Mouse (Mus musculus): ENCODE measurements around the gene Ninj2.

Ninj2 gene

DNA sequence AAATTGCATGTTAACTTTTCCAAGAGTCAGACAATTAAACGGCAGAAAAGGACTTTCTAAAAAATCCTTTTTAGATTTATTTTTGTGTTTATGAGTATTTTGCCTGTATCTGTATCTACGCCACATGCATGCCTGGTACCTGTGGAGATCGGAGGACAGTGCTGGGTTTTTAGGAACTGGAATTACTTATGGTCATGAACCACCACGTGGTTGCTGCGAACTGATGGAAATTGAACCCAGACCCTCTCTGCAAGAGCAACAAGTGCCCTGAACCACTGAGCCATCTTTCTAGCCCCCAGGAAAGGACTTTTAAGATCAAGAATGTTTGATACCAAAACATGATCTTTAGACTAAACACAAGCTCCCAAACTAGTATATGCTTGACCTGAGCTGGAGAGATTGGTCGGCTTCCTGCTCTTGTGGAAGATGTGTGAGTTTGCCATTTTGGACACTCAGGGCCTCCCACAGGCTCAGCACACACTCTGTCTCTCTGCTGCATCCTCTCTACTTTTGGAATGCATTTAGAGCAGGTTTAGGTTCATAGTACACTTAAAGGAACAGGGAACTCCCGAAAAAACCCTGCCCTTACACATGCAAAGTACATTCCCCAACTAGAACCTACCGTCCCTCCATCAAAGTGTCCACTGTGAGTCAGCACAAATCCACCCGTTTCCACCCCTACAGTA lies 1.1 kb downstream of the Ninj2 start:
- DNase-seq, result no peak

DNA sequence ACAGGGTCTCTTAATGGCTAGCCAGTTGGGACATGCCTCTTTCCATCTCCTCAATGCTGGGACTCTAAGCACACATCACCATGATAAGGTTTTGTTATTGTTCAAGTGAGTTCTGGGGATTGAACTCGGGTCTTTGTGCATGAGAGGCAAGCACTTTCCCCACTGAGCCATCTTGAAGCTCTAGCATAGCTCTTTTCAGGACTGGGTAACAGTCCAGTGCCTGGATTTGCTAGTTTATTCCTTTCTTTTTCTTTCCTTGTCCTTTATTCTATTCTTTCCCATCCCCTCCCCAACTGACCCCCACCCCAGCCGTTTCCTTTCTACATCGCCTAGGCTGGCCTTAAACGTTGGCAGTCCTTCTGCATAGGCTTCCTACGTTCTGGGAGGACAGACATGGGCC lies 1.9 kb downstream of the Ninj2 start:
- DNase-seq, result no peak

DNA sequence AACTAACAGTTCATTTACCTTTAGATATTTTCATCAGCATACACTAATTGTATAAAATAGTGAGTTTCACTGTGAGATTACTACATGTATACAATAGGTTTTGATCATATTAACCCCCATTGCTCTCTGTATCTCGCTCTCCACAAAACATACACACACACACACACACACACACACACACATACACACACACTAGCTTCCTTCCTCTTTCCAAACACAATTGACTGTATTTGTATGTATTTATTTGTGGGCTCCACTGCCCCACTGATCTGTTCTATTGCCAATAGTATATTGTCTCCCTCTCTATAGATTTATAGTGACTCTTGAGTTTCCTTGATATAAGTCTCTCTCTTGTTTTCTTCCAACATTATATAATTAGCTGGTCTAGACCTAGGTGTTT lies 2.4 kb downstream of the Ninj2 start:
- DNase-seq, result no peak

DNA sequence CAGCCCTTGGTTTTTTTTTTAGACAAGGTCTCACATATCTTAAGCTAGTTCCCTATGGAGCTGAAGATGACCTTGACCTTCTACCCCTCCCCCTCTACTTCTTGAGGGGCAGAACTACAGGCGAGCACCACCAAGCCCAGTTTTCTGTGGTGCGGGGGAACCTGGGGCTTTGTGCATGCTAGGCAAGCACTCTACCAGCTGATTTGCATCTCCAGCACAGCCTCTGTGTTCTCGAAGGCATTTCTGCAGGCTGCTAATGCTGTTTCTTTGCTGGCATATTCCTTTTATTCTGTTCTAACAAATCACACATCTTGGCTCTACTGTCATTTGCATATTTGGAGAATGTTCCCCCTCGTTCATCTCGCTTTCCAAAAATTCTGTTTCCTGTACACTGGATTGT lies 6.2 kb downstream of the Ninj2 start:
- DNase-seq, result peak in 1 of 2 experiments; percentile 47

DNA sequence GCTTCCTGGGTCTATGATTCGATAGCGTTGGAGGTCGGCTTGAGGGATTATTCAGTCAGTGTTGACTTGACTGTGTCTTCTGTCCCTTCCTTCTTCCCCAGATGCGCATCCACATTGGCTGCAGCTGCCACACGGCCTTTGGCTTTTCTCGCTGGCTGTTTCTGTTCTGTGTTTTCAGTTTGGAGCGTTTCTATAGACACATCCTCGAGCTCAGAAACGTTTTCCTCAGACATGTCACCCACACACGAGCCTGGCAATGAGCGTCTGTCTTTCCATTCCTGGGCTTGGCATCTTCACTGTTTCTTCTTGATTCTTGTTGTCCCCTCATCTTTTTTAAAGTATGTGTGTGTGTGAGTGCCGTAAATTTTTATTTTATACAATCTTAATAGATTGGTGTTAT lies 8.1 kb downstream of the Ninj2 start:
- DNase-seq, result no peak

DNA sequence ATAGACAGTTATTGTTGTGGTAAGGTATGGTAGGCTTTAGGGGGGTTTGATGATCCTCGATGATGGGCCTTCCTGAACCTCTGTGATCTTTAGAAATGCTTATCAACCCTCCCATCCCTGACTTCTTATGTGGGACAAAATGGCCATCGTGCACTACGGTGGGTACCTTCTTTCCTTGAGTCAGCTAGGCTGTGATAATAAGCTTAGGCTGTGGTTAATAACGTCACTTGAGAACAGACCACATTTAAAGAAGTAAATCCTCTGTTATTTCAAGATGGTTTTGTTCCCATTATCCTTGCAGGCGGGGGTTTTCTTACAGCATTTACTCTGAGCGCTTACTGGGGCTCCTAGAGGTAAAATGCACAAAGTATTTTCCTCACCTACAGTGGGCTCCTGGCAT lies 8.8 kb downstream of the Ninj2 start:
- DNase-seq, result no peak

DNA sequence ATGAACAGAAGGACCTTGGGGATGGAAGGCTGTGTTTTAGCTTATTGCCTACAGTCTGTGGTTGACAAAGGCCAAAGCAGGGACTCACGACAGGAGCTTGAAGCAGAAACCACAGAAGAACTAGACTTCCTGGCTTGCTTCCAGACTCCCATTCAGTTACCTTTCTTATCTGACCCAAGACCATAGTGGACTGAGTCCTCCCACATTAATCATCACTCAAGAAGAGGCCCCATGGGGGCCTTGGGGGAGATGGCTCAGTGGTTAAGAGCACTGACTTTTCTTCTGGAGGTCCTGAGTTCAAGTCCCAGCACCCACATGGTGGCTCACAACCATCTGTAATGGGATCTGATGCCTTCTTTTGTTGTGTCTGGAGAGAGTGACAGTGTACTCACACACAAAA lies 10.0 kb downstream of the Ninj2 start:
- no peak for DNase-seq

DNA sequence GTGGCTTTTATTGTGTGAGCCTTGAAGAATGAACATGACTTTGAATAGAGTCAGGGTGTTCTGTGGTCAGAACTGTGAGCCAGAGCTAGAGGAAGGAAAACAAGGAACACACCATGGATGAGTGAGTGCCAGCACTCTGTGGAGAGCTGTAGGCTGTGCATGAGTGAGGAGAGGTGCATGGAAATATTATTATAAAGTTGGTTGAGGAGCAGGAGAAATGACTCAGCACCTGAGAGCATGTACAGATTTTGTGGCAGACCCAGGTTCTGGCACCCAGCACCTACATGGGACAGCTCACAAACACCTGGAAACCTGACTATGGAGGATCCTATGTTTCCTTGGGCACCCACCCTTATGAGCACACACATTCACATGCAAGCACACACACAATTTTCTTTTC lies 11.9 kb downstream of the Ninj2 start:
- DNase-seq, result no peak

DNA sequence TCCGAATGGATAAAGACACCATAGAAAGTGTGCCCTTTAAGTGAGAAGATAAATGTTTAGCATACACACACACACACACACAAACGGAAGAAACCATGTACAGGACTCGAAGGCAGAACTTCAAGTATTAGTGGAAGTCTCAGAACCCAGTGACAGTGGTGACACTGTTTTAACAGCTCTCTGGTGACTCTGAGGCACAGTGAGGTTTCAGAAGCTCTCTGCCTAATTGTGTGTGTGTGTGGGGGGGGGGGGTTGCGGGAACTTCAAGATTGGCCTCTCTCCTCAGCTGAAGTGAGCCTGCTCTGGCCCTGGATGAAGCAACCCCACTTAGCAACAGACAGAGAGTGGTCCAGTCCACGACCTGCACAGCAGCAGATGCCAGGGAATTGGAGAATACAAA lies 14.4 kb downstream of the Ninj2 start:
- no peak for DNase-seq

DNA sequence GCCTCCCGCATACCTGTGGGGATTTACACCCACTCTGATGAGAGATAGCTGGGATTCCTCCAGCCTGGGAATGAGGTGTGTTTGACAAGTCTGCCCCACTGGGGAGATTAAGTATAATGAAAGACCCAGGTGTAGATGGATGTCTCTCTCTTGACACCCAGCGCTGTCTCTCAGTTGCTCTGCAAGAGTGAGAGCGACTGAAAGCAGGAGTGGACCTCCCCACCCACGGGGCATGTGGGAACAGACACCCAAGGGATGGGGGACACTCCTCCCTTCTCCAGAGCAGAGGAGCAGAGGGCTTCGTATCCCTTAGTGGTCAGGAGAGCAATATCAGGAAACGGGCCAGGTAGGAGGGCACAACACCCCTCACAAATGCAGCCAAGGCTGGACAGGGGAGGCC lies 14.9 kb downstream of the Ninj2 start:
- DNase-seq, result no peak

DNA sequence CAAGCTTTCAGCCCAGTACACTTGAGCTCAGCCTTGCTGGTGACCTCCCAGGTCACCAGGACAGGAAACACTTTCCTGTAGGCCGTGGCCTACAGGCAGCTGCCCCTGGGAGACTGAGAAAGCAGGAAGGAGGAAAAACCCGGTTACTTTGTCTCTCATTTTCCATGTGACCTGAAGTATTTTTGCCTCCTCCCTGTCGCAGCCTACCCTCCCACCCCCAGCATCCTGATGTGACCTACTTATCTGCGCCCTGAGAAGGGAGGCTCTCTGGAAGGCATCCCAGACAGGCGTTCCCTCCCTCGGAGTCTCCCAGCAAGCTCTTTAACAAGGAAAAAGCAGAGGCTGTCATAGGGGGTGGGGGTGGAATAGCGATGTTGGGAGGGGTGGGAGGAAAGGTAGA lies 16.0 kb downstream of the Ninj2 start:
- peak; percentile 62 to 77 for DNase-seq

DNA sequence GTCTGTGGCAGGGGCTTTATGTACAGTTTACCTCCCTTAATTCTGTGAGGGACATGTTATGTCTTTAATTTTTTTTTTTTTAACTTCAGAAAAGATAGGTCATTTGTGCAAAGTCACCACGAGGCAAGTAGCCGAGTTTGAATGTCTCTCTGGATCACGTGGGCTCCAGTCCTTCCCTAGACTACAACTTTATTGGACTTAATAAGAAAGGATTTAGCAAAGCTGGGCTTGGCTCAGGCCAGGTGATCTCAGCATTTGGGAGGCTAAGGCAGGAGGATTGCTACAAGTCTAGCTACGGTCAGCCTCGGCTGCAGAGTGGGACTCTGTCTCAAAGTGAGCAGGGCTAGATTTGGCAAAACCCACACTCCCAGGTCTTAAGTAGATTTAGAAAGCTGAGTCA lies 16.8 kb downstream of the Ninj2 start:
- DNase-seq, result no peak

DNA sequence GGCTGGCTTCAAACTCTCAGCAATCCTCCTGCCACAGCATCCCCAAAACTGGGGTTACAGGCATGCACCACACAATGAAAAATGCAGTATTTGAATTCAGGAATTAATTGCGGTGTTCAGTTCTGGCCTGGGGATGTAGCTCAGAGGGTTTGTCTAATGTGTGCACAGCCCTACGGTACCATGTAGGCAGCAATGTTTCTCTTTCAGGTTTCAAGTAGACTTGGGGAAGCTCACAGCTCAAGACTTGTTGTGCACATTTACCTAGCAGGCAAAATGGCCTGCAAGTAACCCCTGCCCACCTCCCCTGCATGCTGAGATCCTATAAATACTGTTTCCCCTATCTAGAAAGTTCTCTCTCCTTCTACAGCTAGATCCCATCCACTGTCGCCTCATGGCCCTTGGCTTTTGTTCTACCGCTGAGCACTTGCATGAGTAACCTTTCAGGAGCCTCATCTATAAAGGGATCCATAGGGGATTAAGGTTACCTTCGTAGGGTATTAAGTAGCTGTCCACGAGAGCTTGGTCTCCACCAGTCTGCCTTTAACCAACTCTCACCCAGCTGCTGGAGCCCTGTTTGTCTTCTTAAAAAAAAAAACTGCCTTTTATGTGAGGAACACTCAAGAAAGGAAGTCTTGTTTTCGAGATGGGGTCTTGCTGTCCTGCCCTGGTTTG lies 17.7 kb downstream of the Ninj2 start:
- DNase-seq, result no peak

DNA sequence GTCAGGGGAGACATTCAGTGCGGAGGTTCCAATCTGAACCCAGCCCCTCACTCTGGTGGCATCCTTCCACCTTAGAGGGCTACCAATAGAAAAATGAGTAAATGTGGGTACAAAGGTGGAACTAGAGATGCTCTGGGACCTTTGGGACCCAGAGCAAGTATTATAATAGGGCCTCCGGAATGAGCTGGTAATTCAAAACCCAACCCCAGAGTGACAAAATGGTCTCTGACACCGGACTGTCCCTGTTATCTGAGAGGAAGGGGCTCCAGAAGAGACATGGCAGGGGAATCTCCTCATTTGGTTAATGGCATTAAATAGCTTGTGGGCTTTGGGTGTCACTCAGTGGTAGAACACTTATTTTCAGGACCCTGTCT lies 18.2 kb downstream of the Ninj2 start:
- DNase-seq, result no peak

DNA sequence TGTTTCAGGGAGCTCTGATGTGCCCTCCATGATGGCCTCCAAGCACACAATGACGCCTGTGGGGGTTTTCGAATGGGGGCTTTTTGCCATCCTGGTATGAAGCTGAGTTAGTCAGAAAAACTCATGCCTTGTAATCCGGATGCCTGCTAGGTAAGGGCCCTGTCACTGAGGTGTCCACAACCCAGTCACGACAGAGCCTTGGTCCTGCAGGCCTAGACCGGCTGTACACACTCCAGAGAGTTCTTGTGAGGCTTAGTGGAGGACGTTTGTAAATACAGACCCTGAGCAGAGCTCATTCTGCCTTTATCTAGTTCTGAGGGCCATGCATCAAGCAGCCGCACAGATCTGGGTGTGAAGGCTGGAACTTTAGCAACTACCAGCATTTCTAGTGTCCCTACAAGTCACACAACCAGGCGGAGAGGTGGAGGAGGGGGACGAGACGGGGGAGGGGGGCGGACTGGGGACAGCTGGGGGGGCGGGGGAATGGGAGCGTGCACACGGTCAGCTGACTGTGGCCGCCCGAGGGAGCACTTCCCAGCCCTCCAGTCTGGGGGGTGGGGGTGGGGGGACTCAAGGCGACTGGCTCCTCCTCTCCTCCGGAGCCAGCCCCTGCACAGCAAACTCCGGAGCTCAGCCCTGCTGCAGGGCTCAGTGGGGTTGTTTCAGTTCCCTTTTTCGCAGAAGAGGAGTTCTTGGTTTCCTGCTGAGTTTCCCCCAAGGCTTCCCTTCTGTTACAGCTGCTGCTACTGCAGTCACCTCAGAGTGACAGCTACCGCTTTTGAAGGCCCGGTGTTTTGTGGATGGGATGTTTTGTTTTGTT lies 19.0 kb downstream of the Ninj2 start:
- DNase-seq, result peak; percentile 84 to 92

DNA sequence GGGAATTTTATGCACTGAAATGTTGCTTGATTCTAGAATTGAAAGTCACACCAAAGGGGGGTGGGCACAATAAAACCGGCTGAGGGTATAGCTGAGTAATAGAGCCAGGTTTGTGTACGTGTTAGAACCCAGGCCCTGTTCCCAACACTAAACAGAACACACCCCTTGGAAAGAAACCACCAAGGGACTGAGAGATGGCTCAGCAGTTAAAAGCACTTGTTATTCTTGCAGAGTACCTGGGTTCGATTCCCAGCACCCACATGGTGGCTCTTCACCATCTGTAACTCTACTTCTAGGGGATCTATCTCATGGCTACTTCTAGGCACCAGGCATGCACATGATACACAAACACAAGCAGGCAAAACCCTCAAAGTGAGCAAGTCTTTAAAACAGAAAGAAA lies 20.7 kb downstream of the Ninj2 start:
- no peak for DNase-seq

DNA sequence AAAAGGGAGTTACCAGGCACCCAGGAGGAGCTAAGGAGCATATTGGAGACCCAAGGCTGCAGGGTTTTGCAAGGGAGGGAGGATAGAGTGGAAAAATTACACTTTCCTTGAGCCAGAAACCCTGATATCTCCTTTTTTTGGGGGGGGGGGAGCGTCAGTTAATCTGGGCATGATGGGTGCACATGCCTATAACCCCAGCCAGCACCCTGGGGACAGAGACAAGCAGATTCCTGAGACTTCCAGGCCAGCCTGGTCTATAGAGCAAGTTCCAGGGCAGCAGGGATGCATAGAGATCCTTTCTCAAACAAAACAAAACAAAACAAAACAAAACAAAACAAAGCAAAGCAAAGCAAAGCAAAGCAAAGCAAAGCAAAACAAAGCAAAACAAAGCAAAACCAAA lies 21.1 kb downstream of the Ninj2 start:
- no peak for DNase-seq

DNA sequence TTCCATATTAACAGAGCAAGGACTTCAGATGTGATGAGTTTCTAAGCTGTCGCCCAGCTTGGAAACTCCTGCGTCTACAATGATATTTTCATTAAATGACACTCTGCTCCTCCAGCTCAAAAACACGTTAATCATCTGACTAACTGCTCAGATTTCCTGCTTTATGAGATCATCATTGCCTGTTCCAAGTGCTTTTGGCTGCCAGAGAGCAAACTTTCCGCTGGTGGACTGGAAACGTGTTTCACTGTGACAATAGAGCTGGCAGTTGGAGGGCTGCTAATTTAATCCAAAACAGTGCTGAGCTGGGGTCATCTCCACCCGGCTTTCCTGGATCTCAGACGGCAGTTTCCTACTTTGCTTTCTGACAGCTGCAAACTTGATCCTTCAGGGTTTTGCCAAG lies 21.5 kb downstream of the Ninj2 start:
- peak; percentile 78 to 79 for DNase-seq

DNA sequence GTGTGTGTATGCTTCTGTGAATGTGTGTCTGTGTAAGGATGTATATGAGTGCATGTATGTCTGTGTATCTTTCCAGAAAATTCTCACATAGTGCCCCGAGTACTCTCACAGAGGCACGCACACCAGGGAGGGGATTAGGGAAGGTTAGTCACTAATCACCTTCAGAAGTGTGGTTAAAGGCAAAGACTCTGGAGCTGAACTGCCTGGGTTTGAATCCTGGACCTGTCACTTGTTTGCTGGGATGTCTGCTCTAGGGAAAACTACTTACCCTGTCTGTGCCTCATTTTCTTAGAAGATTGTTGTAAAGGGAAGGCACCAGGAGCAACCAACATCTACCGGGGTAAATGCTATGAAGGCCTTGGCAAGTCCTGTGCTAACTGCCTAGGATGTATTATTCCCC lies 22.3 kb downstream of the Ninj2 start:
- no peak for DNase-seq

DNA sequence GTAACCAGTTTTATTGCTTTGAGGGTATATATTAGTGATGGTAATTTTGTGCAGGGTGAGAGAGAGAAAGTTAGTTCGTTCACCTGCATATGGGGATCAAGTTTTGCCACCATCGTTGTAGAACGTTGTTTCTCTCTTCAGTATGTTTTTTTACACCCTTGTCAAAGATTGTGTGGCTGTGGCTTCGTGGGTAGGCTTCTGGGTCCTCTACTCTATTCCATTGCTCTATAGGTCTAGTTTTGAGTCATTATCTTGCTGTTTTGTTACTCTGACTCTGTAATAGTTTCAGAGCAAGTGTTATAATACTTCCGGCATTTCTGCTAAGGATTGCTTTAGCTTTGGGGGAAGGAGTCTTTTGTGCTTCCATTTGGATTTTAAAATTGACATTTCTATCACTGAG lies 26.7 kb downstream of the Ninj2 start:
- DNase-seq, result no peak

DNA sequence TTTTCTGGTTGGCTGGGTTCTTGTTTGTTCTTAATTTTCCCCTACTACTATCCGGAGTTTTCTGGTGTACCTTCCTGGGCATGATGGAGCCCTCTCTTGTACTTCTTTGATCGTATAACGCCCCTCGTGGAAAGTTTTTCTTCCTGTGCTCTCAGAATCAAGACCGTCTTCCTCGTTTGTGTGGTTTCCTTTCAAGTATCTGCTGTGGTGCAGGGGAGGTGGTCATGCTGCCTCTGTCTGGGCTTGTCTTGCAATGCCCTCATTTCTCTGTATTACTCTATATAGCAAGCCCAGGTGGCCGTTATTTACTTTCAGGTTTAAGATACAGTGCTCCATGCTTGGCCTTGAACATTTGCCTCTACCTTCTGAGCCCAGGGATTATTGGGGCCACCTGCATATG lies 31.5 kb downstream of the Ninj2 start:
- peak in 1 of 2 experiments; percentile 3 for DNase-seq

DNA sequence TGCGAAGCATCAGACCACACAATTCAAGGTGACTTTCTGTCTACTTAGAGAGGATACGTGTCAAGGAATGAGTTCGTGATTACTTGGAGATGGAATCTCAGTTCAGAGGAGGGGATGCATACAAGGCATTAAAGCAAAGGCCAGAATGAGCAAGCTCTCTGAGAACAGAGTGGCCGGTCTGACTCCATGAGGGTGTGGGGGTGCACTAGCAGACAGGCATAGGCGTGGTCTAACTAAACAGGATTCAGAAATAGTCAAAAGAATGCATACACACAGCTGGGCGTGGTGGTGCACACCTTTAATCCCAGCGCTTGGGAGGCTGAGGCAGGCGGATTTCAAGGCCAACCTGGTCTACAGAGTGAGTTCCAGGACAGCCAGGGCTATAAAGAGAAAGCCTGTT lies 33.3 kb downstream of the Ninj2 start:
- no peak for DNase-seq

DNA sequence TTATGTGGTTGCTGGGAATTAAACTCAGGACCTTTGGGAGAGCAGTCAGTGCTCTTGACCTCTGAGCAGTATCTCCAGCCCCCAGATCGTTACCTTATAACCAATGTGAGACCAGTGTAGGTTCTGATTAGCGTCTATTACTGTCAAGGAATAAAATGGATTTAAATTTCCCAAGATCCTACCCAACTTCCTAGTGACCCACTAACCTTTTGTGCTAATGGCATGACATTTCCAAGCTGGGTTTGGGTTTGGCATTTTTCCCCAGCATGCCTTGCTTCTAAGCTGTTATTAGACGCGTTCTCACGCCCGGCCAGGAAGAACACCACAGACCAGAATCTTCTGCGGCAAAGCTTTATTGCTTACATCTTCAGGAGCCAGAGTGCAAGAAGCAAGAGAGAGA lies 34.2 kb downstream of the Ninj2 start:
- no peak for DNase-seq

DNA sequence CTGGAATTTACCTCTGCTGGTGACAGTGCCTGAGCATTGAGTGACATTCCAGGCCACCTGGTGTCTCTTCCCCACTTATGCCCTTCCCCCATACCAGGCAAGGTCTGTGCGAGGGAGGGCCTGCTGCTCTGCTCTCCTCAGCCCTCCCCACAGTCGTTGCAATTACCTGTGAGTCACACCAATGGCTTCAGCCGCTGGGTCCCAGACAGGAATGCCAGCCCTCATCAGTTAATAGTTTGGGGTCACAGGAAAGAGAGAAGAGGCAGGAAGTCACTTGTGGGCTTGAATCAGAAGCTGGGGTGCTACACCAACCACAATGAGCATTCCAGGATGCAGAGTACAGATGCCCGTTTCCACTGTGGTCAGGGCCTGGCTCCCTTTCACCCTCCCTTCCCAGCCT lies 41.6 kb downstream of the Ninj2 start:
- DNase-seq, result peak in 1 of 2 experiments; percentile 3
